Mouse (Mus musculus) embryonic facial prominence, embryonic 10.5 days (tissue): Measurements from ENCODE around the gene Piwil4. TPM values are rescaled to one million over a fixed set of nuclear protein-coding genes. Genes with fewer than 3 reads are reported as not detected.

ENCODE experiments used
- DNase-seq: peaks from one replicate; pipeline ENCODE4 v3.0.0-alpha.2; 2017; ENCODE audit warnings: low spot score
- H3K27ac ChIP-seq: fragments of 300-500 bp; sonication (generic); replicated peaks from 2 replicates; pipeline ENCODE4 v1.5.1; 2016; ENCODE audit warnings: mild to moderate bottlenecking
- H3K27me3 ChIP-seq: fragments of 300-500 bp; sonication (generic); replicated peaks from 2 replicates; pipeline ENCODE4 v1.6.1; 2016; ENCODE audit warnings: low read depth, mild to moderate bottlenecking; ENCODE audit not compliant: poor library complexity, severe bottlenecking
- H3K36me3 ChIP-seq: fragments of 300-500 bp; sonication (generic); replicated peaks from 2 replicates; pipeline ENCODE4 v1.6.1; 2016; ENCODE audit warnings: mild to moderate bottlenecking, moderate library complexity
- H3K4me1 ChIP-seq: fragments of 300-500 bp; sonication (generic); 2 replicates; pipeline ENCODE4 v1.6.1; 2016
- H3K4me3 ChIP-seq: fragments of 300-500 bp; sonication (generic); 2 replicates; pipeline ENCODE4 v1.5.1; 2016; ENCODE audit warnings: mild to moderate bottlenecking, moderate library complexity
- H3K9me3 ChIP-seq: fragments of 300-500 bp; sonication (generic); 2 replicates; pipeline ENCODE4 v1.6.1; 2016; ENCODE audit warnings: mild to moderate bottlenecking
- WGBS: fragments of 180-500 bp; shearing (Covaris S2); methylation state at CpG from one replicate; pipeline ENCODE4 v1.1.7; 2016; 5-methylcytosine and 5-hydroxymethylcytosine counted together
- polyA plus RNA-seq: library from polyadenylated mRNA; unstranded; fragments of >200 nt; fragmentation: Nextera tagmentation; extraction: Ambion mirVana; gene quantifications from 2 replicates; pipeline ENCODE4 v1.2.1, GENCODE M21; 2016

Piwil4 gene
- polyA plus RNA-seq, 1 experiment from 2014 or later, result not detected

DNA sequence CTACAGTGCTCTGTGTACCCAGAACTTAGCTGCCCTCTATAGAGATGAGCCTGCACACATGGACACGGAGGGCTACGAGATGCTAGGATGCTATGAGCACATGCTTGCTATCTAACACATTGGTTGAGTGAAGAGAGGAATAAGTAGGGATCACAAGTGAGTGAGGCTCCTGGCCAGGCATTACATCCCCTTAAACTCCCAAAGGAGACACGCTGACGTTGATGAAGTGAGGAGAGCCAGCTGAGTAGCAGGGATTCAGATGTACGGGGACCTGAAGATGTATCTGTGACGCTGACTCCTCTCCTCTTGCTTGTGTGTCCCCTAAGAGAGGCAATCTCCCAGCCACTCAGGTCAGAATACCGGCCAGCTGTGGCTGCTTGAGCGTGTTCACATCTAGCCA is 92.7 kb downstream of the Piwil4 start:
- H3K4me1 ChIP-seq, result peaks cover 19% of the 10 kb centered on the region
- H3K9me3 ChIP-seq, result no peaks in the 10 kb centered on the region
- DNase-seq, result no peak
- no peaks in the 10 kb centered on the region for H3K27me3 ChIP-seq
- H3K36me3 ChIP-seq, result no peaks in the 10 kb centered on the region
- WGBS, result 90% methylated on average over 8 of the region's 8 CpGs
- no peak overlapping the region for H3K27ac ChIP-seq
- no peak overlapping the region for H3K4me3 ChIP-seq

DNA sequence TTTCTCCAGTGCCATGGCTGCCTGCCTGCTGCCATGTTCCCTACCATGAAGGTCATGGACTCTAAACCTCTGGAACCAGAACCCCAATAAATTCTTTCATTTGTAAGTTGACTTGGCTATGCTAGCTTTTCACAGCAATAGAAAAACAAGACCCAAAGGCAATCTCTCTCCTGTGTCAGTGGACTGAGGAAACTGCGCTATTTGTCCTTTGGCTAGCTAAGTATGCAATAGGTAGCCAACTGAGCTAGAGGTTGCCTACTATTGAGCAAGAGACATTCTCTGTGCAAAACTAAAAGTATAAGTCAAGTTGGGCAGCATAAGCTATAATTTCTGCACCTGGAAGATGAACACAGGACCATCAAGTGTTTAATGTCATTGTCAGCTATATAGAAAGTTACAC is 93.9 kb downstream of the Piwil4 start:
- peaks cover 31% of the 10 kb centered on the region for H3K4me1 ChIP-seq
- H3K36me3 ChIP-seq, result no peaks in the 10 kb centered on the region
- no peaks in the 10 kb centered on the region for H3K27me3 ChIP-seq
- no peak for DNase-seq
- H3K4me3 ChIP-seq, result no peak overlapping the region
- 96% methylated on average over 1 of the region's 1 CpGs for WGBS
- no peak overlapping the region for H3K27ac ChIP-seq
- H3K9me3 ChIP-seq, result no peaks in the 10 kb centered on the region

Other genes starting within 250 kb of the Piwil4 start
- 0.19 and 0.46 TPM in 2 replicates for gene Kdm4d, start 240.3 kb downstream of the Piwil4 start, polyA plus RNA-seq
- 174 and 178 TPM in 2 replicates for gene Cwc15, start 240.1 kb downstream of the Piwil4 start, polyA plus RNA-seq
- 23.1 and 27.4 TPM in 2 replicates for gene Amotl1, start 95.7 kb downstream of the Piwil4 start, polyA plus RNA-seq
- gene Fut4, start 11.7 kb upstream of the Piwil4 start, polyA plus RNA-seq, result 6.3 and 7.6 TPM in 2 replicates
- gene 1700012B09Rik, start 30.3 kb upstream of the Piwil4 start, polyA plus RNA-seq, result 0.23 and 0.54 TPM in 2 replicates
- gene Mre11a, start 43.9 kb upstream of the Piwil4 start, polyA plus RNA-seq, result 38.5 and 42.0 TPM in 2 replicates
- 48.5 and 50.0 TPM in 2 replicates for gene Ankrd49, start 44.1 kb upstream of the Piwil4 start, polyA plus RNA-seq
- gene Gpr83, start 119.5 kb upstream of the Piwil4 start, polyA plus RNA-seq, result 0.23 and 0.32 TPM in 2 replicates
- 0.15 TPM in 1 of 2 replicates, not detected in the other for gene Izumo1r, start 163.2 kb upstream of the Piwil4 start, polyA plus RNA-seq